Mouse (Mus musculus): ENCODE measurements around the gene Qrich1. TPM values are rescaled to one million over a fixed set of nuclear protein-coding genes. Genes with fewer than 3 reads are reported as not detected.
A peak's percentile ranks its signal among the peaks of the same experiment; 100 is the strongest.

The Qrich1 gene
- total and polyA plus RNA-seq, 2 experiments from 2014 or later = 109 to 240 TPM

- Histone ChIP-seq H3K36me3 (ENCODE audit: insufficient read depth, low read length) (peaks cover 47% of the 10 kb centered on the region), H3K9me3 (ENCODE audit: low read length) (no peaks in the 10 kb centered on the region), H3K4me3 (ENCODE audit: low read depth, low read length) (peak within 1 kb of the TSS; percentile 53), H3K4me2 (ENCODE audit: low read depth, low read length, poor library complexity, severe bottlenecking) (peak within 1 kb of the TSS; percentile 69), H3K4me1 (ENCODE audit: insufficient read depth, low read length) (peaks cover 7% of the 10 kb centered on the region; the same call in 1 of the 2 replicates), H3K9ac (replicated peaks; ENCODE audit: low read length, poor library complexity, severe bottlenecking) (peak within 1 kb of the TSS; percentile 71), H3K27ac (ENCODE audit: low read depth, low read length) (peak within 1 kb of the TSS; percentile 65), H3K27me3 (ENCODE audit: insufficient read depth, low read length) (no peaks in the 10 kb centered on the region)
- ATAC-seq (ENCODE audit: low FRiP score) (peak; percentile 97), DNase-seq (ENCODE audit: low spot score) (peak; percentile 99)
- WGBS = under 1% methylated on average over 53 of the region's 53 CpGs
- TF ChIP-seq CTCF (IDR thresholded peaks at IDR 0.05) = peak; percentile 28
Measured at GRCm38 (mm10) chr9:108560227-108560841, 43.7 kb downstream of the Qrich1 start, which contains the start of gene Impdh2. Gene Impdh2, plus strand, starts transcription at chr9:108560286.

- WGBS = 95% methylated on average over 8 of the region's 8 CpGs
- Histone ChIP-seq H3K9me3 (ENCODE audit: low read length) (no peaks in the 10 kb centered on the region), H3K4me3 (ENCODE audit: low read depth, low read length) (no peak overlapping the region), H3K4me1 (ENCODE audit: insufficient read depth, low read length) (peaks cover 16% of the 10 kb centered on the region), H3K27me3 (ENCODE audit: insufficient read depth, low read length) (no peaks in the 10 kb centered on the region), H3K27ac (ENCODE audit: low read depth, low read length) (no peak overlapping the region), H3K9ac (replicated peaks; ENCODE audit: low read length, poor library complexity, severe bottlenecking) (no peak overlapping the region), H3K36me3 (ENCODE audit: insufficient read depth, low read length) (peaks cover 24% of the 10 kb centered on the region), H3K4me2 (ENCODE audit: low read depth, low read length, poor library complexity, severe bottlenecking) (no peak overlapping the region)
- TF ChIP-seq CTCF (IDR thresholded peaks at IDR 0.05) = no peak
- DNase-seq (ENCODE audit: low spot score) (no peak), ATAC-seq (ENCODE audit: low FRiP score) (no peak)
Measured at GRCm38 (mm10) chr9:108563671-108564070, 47.1 kb downstream of the Qrich1 start.

GRCm38 (mm10) chr9:108564131-108564530, 47.5 kb downstream of the Qrich1 start:
- peaks cover 16% of the 10 kb centered on the region for H3K4me1 ChIP-seq (ENCODE audit: insufficient read depth, low read length)
- no peak overlapping the region for H3K9ac ChIP-seq (replicated peaks; ENCODE audit: low read length, poor library complexity, severe bottlenecking)
- H3K4me2 ChIP-seq (ENCODE audit: low read depth, low read length, poor library complexity, severe bottlenecking) = no peak overlapping the region
- no peak overlapping the region for H3K4me3 ChIP-seq (ENCODE audit: low read depth, low read length)
- H3K27me3 ChIP-seq (ENCODE audit: insufficient read depth, low read length) = no peaks in the 10 kb centered on the region
- DNase-seq (ENCODE audit: low spot score) = no peak
- WGBS = 90% methylated on average over 7 of the region's 7 CpGs
- no peaks in the 10 kb centered on the region for H3K9me3 ChIP-seq (ENCODE audit: low read length)
- TF ChIP-seq CTCF (IDR thresholded peaks at IDR 0.05) = no peak
- no peak overlapping the region for H3K27ac ChIP-seq (ENCODE audit: low read depth, low read length)
- peaks cover 24% of the 10 kb centered on the region for H3K36me3 ChIP-seq (ENCODE audit: insufficient read depth, low read length)
- no peak for ATAC-seq (ENCODE audit: low FRiP score)

- H3K9me3 ChIP-seq (ENCODE audit: low read length) = no peaks in the 10 kb centered on the region
- 13% methylated on average over 35 of the region's 35 CpGs for WGBS
- ATAC-seq (ENCODE audit: low FRiP score) (no peak), DNase-seq (ENCODE audit: low spot score) (peak; percentile 24)
- peaks cover 21% of the 10 kb centered on the region for H3K4me1 ChIP-seq (ENCODE audit: insufficient read depth, low read length)
- H3K27me3 ChIP-seq (ENCODE audit: insufficient read depth, low read length) = no peaks in the 10 kb centered on the region
- peak overlapping the region; percentile 98 for H3K27ac ChIP-seq (ENCODE audit: low read depth, low read length)
- peak overlapping the region; percentile 70 for H3K4me3 ChIP-seq (ENCODE audit: low read depth, low read length)
- no peak for TF ChIP-seq CTCF (IDR thresholded peaks at IDR 0.05)
- H3K9ac ChIP-seq (replicated peaks; ENCODE audit: low read length, poor library complexity, severe bottlenecking) = peak overlapping the region; percentile 79
- peaks cover 29% of the 10 kb centered on the region for H3K36me3 ChIP-seq (ENCODE audit: insufficient read depth, low read length)
- peak overlapping the region; percentile 99 for H3K4me2 ChIP-seq (ENCODE audit: low read depth, low read length, poor library complexity, severe bottlenecking)
Measured at GRCm38 (mm10) chr9:108565881-108566814, 49.5 kb downstream of the Qrich1 start.

- DNase-seq (ENCODE audit: low spot score) = peak; percentile 98
- TF ChIP-seq CTCF (IDR thresholded peaks at IDR 0.05) = peak; percentile 92
- H3K27me3 ChIP-seq (ENCODE audit: insufficient read depth, low read length) = no peaks in the 10 kb centered on the region
- under 1% methylated on average over 71 of the region's 73 CpGs for WGBS
- H3K27ac ChIP-seq (ENCODE audit: low read depth, low read length) = peak within 1 kb of the TSS; percentile 98
- H3K9ac ChIP-seq (replicated peaks; ENCODE audit: low read length, poor library complexity, severe bottlenecking) = peak within 1 kb of the TSS; percentile 79
- ATAC-seq (ENCODE audit: low FRiP score) = peak; percentile 90
- peak within 1 kb of the TSS; percentile 99 for H3K4me2 ChIP-seq (ENCODE audit: low read depth, low read length, poor library complexity, severe bottlenecking)
- peaks cover 15% of the 10 kb centered on the region; the same call in 1 of the 2 replicates for H3K4me1 ChIP-seq (ENCODE audit: insufficient read depth, low read length)
- H3K36me3 ChIP-seq (ENCODE audit: insufficient read depth, low read length) = peaks cover 39% of the 10 kb centered on the region
- peak within 1 kb of the TSS; percentile 70 for H3K4me3 ChIP-seq (ENCODE audit: low read depth, low read length)
- no peaks in the 10 kb centered on the region for H3K9me3 ChIP-seq (ENCODE audit: low read length)
Measured at GRCm38 (mm10) chr9:108566815-108567776, 50.5 kb downstream of the Qrich1 start, which contains the start of gene Ndufaf3. Gene Ndufaf3, minus strand, starts transcription at chr9:108567434.

Data from midbrain, postnatal 0 days (tissue).